Mouse (Mus musculus): ENCODE measurements around the gene Atad5.
"Not testable (repeated sequence)": the region's sequence is repeated elsewhere in the genome, so short reads cannot be mapped to it uniquely, and the experiment has no call there.

The Atad5 gene

DNA sequence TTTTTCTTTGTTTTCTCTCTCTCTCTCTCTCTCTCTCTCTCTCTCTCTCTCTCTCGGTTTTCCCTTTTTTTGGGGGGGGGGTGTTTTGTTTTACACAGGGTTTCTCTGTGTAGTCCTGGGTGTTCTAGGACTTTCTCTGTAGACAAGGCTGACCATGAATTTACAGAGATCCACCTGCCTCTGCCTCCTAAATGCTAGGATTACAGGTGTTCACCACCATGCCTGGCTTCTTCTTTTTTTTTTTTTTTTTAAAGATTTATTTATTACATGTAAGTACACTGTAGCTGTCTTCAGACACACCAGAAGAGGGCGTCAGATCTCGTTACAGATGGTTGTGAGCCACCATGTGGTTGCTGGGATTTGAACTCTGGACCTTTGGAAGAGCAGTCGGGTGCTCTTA is 59.8 kb downstream of the Atad5 start:
- not testable (repeated sequence) for DNase-seq (ENCODE audit: low spot score in 2 of 2)

DNA sequence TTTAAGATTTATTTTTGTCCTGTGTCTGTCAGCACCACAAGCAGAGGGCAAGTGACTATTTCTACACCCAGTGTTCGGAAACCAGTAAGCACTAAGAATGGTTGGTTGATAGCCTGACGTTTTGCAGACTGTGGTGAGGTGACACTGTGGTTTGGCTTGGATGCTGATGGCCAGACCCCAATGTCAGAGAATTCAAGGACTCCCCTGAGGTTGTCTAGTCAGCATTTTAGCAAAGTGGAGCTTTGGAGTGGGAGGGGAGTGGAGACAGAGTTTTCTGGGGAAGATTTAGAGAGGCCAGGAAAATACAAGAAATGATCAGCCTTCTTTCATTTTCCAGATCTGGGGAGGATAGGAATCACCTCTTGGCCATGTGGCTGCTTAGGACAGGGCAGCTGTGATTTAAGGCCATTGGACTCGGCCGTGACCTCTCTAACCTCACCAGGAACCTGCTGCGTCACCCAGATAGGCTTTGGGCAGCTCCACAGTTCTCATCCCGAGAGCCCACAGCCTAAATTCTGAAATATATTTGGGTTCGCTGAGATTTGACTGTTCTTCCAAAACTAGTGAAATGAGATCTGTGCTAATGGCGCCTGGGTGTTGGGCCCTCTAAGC is 60.3 kb downstream of the Atad5 start:
- no peak for DNase-seq (ENCODE audit: low spot score in 2 of 2)

DNA sequence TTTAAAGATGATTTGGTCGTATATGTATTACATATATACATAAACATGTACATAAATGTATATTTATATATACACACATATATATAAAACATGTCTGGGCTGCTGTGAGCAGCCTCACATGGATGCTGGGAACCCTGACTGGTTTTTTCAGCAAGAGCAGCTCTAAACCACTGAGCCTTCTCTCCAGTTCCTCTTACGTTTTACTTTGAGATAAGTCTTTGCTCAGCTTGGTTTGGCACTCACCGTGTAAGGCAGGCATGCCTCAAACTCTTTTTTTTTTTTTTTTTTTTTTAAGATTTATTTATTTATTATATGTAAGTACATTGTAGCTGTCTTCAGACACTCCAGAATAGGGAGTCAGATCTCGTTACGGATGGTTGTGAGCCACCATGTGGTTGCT is 61.4 kb downstream of the Atad5 start:
- DNase-seq (ENCODE audit: low spot score in 2 of 2) = no peak

DNA sequence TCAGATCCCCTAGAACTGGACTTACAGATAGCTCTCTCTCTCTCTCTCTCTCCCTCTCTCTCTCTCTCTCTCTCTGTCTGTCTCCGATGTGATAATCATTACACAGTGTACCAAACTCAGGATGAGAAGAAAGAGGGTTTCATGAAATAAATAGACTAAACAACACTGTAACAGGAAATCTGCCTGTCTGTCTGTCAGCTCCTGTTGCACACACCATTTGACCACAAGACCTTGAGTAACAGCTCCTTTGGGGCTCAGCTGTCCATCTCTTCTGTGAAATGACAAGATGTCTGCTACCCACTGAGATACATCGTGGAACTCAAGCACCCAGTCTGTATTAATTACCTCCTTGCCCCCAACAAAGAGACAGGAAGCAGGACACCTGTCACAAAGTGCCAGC is 62.3 kb downstream of the Atad5 start:
- DNase-seq (ENCODE audit: low spot score in 2 of 2) = no peak

DNA sequence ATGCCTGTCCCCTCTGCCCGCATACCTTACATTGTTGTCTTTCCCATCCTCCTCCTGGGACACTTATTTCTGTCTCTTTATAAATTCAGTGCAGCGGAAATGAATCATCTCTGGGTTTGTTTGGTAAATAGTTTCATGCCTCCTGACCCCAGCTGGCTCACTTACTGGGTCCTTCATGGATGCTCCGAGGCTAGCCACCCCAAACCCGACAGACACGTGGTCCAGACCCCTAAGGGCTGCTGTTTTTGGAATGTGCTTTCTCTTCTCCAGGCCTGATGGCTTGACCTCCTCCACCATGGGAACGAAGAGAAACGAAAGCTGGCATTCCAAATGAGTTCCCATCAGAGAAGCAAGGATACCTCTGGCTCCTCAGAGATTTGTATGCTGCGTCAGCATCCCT is 63.2 kb downstream of the Atad5 start:
- DNase-seq (ENCODE audit: low spot score in 2 of 2) = no peak

DNA sequence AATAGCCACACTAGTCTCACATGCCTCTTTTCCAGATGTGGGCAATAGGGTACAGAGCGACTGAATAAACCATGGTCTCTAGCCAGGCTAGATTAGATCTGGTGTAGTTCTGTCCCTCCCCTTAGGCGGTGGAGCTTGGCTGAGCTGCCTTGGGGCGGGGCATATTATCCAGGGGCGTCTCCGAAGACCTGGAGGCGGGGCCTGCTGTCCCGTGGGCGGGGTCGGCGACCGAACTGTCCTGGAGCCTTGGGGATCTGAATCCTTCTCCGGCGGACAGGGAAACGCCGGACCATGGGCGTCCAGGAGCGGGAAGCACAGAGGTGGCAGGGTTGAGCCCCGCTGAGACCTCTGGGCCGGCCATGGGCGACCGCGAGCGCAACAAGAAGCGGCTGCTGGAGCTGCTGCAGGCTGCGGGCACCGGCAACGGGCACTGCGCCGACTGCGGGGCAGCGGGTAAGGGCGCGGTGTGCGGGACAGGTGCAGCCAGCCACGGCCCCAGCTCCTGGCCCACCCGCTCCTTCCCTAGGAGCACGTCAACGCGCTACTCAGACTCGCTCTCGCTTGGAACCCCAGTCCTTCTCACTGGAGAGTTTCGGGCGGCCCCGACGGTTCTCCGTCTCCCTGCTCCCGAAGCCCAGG is 64.8 kb downstream of the Atad5 start, which contains the start of gene Adap2:
Gene Adap2 (plus strand): TSS at position 249 of the 639 bp plus-strand sequence.
- DNase-seq (ENCODE audit: low spot score in 2 of 2) = peak; percentile 89 to 95

DNA sequence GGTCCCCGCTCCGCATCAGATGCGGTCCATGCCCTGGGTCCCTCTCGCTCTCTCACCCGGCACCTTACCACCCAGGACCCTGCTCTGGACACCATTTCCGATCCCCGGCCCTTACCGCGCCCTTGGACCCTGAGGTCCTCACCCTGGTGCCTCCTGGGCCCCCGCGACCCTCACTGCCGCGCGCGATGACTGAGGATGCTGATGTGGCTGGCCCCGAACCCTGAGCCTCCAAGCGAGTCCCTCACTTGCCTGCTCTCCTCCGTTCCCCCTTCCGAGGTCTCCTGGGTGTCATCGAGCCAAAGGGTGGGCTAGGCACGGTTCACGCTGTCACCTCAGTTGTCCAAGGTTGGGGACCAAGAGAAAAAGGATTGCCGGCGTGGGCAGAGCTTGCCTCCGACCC is 65.3 kb downstream of the Atad5 start:
- DNase-seq (ENCODE audit: low spot score in 2 of 2) = no peak

DNA sequence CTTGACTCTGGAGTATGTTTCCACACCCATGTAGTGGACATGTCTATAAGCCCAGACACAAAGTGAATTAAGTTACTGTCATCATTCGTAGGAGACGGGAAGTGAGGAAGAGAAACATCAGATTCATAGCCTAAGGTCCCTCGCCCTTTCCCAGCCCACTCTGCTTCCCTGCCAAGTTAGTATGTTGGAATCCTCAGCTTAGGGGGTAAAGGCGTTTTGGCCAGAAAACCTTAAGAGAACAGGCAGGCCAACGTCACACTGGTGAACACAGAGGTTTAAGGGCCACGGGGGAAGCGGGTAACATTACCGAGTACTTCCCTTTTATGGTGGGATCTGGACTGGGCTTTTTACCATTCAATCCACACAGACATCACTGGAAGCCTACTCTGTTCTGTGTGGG is 66.3 kb downstream of the Atad5 start:
- no peak for DNase-seq (ENCODE audit: low spot score in 2 of 2)

DNA sequence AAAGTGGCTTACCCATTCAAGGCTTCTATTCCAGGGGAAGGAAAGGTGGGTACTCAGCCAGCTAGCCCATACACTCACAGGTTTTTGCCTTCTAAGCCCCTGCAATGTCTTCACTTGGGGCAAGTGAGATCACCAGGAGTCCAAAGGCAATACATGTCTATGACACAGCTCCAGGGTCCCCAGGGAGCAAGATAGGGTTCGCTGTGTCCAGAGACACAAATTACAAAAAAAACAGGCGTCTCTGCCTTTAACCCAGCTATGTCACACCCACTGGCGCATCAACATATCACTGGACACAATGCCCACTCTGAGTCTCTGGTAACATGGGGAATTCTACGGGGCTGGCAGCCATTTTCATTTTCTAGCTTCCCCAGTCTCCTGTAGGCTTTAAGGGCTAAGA is 66.8 kb downstream of the Atad5 start:
- no peak for DNase-seq (ENCODE audit: low spot score in 2 of 2)

DNA sequence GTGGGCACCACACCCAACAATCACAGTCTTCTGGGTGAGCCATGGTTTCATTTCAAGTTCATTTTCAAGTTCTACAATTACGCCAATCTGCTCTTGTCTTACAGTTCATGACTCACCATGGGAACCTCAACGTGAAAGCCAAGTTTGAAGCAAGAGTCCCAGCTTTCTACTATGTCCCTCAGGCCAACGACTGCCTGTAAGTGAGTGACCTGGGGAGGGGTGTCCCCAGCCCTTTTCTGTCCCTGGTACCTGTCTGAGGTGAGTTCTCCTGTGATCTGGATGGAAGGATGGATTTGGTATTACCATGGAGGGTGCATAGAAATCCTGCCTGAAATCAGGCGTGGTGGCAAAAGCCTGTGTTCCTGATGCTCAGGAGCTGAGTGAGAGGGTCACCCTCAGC is 67.6 kb downstream of the Atad5 start:
- no peak for DNase-seq (ENCODE audit: low spot score in 2 of 2)

DNA sequence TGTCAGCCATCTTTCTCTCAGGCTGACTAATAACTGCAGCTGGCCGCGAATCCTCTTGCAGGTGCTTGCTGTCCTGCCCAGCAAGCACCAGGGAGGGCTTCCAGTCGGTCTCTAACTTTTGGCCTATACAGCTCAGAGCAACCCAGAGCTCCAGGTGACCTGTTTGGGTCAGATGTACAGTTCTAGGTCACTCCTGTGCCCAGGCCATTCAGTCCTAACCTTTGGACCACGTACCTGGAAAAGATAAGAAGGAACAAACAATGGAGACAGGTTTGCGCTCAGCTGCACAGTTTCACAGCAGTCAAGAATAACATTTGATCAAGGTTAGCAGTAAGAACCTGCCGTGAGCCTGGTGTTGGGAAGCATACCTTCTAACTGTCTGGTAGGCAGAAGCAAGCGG is 69.8 kb downstream of the Atad5 start:
- no peak for DNase-seq (ENCODE audit: low spot score in 2 of 2)

DNA sequence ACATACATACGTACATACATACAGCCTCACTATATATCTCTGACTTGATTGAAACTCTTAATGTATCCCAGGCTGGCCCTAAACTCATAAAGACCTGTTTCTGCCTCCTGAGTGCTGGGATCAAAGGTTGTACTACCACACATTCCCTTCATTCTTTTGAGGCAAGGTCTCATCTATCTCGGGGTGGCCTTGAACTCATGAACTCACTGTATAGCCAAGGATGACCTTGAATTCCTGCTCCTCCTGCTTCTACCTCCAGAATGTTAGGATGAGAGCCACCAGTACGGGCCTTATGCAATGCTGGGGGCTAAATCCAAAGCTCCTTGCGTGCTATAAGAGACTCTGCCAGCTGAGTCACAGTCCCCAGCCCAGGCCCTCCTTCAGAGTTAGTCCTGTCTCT is 71.8 kb downstream of the Atad5 start:
- no peak for DNase-seq (ENCODE audit: low spot score in 2 of 2)

DNA sequence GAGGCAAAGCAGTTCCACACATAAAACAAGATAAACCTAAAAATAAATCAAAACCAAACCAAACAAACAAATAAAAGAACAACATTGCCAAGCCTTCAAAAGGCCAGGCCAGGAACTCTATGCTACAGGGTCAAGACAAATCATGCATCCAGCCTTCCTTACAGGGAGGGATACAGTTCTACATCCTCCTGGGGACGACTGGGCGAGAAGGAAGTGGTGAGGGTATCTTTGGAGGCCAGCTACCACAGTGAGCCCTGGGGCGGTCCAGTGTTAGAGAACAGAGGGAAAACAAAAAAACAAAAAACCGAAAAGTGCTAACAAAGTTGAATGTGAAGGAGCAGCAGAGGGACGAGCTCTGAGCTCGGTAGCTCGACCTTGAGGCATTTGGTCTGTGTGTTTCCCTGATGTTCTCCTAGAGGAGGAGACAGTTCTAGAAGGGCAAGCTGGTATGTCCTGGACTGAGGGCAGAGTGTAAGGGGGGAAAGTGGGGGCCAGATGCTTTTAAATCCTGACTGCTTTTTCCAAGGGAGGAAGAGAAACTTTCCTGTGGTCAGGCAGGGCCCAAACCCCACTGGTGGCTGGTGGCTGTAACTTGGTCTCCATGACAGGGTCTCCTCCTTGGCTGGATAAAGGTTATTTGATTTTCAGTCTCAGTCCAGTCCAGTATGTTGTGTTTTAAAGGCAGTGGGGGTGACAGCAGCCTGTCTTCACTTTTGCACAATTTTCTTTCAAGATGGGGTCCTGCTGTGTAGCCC is 74.3 kb downstream of the Atad5 start:
- DNase-seq (ENCODE audit: low spot score in 2 of 2) = no peak

DNA sequence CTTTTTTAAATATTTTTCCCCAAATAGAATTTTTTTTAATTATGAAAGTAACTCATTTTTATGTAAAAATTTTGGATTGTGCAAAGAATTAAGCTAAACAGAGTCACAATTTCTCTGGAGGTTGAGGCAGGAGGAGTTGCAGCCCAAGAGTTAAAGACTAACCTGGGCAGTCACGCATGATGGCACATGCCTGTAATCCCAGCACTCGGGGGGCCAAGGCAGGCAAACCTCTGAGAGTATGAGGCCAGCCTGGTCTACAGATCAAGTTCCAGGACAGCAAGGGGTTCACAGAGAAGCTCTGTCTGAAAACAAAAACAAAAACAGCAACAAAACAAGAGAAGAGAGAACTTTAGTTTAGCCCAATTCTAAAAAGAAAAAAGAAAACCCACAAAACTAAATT is 75.0 kb downstream of the Atad5 start:
- DNase-seq (ENCODE audit: low spot score in 2 of 2) = no peak

DNA sequence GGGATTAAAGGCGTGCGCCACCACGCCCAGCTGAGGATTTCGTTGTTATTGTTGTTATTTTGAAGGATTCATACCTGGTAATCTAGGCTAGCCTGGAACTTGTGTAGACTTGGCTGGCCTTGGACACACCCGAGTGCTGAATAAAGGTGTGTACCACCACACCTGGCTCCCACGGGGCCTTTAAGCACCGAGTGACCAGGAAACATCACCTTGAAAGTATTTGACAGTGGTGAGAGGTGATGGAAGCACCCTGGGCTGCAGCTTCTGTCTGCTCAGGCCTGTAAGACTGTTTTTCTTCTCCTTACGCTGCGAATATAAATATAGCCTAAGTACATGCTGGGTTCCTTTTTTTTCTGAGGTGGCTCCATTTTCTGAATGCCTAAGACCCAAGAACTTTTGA is 78.9 kb downstream of the Atad5 start:
- DNase-seq (ENCODE audit: low spot score in 2 of 2) = no peak

DNA sequence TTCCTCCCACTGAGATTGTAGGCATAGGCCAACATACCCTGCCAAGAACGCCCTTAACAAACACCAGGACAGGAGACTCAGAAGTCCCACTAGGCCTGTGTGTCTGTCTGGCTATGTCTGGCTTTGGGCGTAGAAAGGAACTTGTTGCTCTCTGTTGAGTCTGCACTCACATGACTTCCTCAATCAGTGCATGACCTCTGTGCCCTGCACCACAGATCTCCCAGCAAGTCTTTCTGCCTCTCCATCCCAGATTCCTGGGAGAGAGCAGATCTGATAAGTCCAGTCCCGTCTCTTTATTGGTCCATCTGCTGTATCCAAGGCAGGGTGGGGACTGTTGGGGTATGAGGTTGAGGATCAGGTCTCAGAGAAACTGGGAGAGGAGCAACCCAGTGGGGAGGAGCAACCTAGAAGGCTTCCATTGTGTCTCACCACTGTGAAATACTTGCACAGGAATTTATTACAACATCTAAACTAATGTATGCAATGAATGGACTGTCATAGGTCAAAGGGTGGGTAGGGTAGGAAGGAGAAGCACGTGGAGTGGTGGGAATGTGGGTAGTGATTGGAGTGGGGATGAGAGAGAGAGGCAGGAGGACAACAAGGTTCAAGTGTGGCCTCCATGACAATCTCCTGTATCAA is 79.5 kb downstream of the Atad5 start:
- DNase-seq (ENCODE audit: low spot score in 2 of 2) = no peak

DNA sequence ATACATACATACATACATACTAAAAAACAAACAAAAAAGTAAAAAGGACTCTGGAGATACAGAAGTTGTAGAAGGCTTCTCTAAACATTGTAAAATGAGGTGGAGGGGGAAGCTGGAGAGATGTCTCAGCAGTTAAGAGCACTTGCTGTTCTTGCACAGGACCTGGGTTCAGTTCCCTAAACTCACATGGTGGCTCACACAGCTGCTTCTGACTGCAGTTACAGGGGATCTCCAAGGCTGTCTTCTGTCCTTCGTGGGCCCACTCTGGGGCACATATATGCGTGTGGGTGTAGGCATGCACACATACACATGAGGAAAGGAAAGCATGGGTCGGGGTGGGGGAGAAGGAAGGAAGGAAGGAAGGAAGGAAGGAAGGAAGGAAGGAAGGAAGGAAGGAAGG is 80.4 kb downstream of the Atad5 start:
- no peak for DNase-seq (ENCODE audit: low spot score in 2 of 2)

DNA sequence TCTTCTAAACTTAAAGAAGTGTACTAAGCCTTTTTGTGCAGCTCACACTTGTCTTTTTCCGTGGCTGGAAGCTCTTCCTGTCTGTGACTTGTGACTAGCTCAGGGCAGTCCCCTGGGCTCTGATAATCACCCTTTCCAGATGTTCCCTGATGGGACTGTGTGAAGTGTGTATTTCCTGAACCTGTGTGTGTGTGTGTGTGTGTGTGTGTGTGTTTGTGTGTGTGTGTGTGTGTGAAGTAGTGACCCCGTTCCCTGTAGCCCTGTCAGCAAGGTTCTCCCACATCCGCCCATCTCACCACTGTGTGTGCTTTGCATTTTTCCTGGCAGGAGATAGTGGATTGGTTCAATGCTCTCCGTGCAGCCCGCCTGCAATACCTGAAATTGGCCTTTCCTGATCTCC is 81.2 kb downstream of the Atad5 start:
- DNase-seq (ENCODE audit: low spot score in 2 of 2) = no peak

DNA sequence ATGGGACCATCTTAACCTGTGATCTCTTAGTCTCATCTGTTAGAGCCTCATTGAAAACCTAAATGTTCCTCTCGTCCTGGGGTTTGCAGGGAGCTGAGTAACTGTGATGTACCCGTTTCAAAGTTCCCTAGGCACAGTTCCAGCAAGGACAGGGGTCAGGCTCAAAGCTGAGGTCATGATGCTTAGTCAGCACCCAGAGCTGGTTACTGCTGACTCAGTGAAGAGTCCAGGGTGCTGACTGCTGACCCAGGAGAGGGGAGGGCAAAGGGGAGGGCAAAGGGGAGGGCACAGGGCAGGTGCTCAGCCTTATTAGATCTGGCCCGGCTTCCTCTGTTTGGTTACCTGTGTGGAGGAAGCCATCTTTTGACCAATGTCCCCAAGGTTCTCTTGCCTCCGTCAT is 82.7 kb downstream of the Atad5 start:
- DNase-seq (ENCODE audit: low spot score in 2 of 2) = no peak

DNA sequence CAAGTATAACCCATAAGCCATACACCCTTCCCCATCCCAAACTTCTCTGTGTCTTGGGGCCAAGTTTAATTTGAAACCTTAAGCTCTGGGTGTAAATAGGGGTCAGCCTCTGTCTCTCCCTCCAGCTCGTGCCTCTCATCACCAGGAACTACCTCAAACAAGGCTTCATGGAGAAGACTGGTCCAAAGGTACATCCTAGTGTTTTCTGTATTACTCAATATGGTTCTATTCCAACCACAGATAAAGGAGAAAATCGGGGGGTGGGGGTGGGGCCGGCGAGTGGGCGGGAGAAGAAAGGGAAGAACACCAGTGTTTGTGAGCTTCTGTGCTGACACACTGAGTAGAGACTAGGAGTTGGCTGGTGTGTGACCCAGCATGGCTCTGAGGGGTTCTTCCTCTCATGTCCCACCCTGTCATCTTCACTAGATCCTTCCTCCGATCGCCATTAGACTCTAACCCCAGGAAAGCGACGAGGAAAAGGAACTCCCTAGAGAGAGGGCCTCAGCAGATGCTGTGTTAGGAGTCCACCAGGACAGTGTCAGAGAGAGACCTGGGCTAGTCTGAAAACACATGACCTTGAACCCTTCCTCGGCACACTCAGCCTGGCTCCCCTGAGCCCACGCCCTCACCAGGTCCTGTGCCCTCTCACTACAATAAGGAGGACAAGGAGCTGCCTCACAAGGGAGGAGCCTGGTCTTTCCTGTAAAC is 84.9 kb downstream of the Atad5 start:
- no peak for DNase-seq (ENCODE audit: low spot score in 2 of 2)

DNA sequence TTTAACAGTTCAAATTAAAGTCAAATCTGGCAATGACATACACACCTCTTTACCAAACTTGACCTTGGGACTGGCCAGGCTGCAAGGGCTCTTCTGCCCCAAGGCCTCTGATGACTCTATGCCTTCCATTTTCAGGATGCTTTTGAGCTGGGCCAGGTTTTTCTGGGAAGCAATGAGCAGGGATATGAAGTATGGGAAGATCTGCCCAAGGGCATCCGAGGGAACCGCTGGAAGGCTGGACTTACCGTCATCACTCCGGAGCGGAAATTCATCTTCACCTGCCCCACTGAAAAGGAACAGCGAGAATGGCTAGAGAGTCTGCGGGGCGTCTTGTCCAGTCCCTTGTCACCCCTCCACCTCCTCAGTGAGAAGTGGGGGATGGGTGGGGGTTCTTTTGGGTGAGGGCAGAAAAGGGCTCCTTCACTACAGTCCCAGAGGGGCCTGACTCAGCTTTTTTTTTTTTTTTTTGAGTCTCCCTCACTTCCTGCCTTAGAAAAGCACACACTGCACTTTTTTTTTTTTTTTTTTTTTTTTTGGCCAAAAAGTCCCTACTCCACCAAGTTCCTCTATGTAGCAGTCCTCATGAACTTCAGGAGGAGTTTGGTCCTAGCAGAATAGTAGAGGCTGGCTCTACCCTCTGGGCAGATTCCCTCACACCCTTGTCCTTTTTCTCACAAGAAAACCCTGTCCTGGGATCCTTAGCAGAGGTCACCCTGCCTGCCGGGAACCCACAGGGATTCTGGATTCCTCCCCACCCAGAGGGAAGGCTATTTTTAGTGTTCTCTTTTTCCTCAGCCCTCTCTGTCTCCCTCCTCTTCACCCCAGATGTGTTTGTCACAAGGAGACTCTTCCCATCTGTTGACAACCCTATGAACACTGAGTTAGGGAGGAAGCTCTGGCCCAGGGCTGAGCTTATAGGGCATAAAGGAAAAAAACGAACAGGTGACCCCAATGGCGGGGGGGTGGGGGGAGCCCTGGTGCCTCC is 88.0 kb downstream of the Atad5 start:
- DNase-seq (ENCODE audit: low spot score in 2 of 2) = no peak
